Mouse (Mus musculus): Measurements from ENCODE around the gene Ube2b.

Gene Ube2b

GRCm38 (mm10) chr11:51967443-51968401 is 32.8 kb downstream of the Ube2b start, which contains the start of gene Cdkn2aipnl:
Gene Cdkn2aipnl, plus strand, starts transcription at chr11:51967661.
- DNase-seq (ENCODE audit: extremely low spot score) = peak; percentile 97

GRCm38 (mm10) chr11:51966651-51967050 is 33.9 kb downstream of the Ube2b start:
- DNase-seq (ENCODE audit: extremely low spot score) = no peak

GRCm38 (mm10) chr11:51962277-51962676 is 38.3 kb downstream of the Ube2b start:
- DNase-seq (ENCODE audit: extremely low spot score) = no peak

- DNase-seq (ENCODE audit: extremely low spot score) = no peak
Observed at GRCm38 (mm10) chr11:51961761-51962160, 38.8 kb downstream of the Ube2b start.

- no peak for DNase-seq (ENCODE audit: extremely low spot score)
Observed at GRCm38 (mm10) chr11:51960967-51961471, 39.5 kb downstream of the Ube2b start.

- DNase-seq (ENCODE audit: extremely low spot score) = no peak
Observed at GRCm38 (mm10) chr11:51960061-51960460, 40.5 kb downstream of the Ube2b start.

- no peak for DNase-seq (ENCODE audit: extremely low spot score)
Observed at GRCm38 (mm10) chr11:51959511-51959910, 41.1 kb downstream of the Ube2b start.

GRCm38 (mm10) chr11:51957760-51958159 is 42.8 kb downstream of the Ube2b start:
- no peak for DNase-seq (ENCODE audit: extremely low spot score)

- DNase-seq (ENCODE audit: extremely low spot score) = no peak
Observed at GRCm38 (mm10) chr11:51956112-51956511, 44.5 kb downstream of the Ube2b start.

- no peak for DNase-seq (ENCODE audit: extremely low spot score)
Observed at GRCm38 (mm10) chr11:51951861-51952420, 48.6 kb downstream of the Ube2b start.

GRCm38 (mm10) chr11:51949919-51950318 is 50.6 kb downstream of the Ube2b start:
- DNase-seq (ENCODE audit: extremely low spot score) = no peak

GRCm38 (mm10) chr11:51949155-51949840 is 51.3 kb downstream of the Ube2b start:
- no peak for DNase-seq (ENCODE audit: extremely low spot score)

- DNase-seq (ENCODE audit: extremely low spot score) = no peak
Observed at GRCm38 (mm10) chr11:51946144-51946543, 54.4 kb downstream of the Ube2b start.

GRCm38 (mm10) chr11:51945548-51945947 is 55.0 kb downstream of the Ube2b start:
- no peak for DNase-seq (ENCODE audit: extremely low spot score)

- DNase-seq (ENCODE audit: extremely low spot score) = no peak
Observed at GRCm38 (mm10) chr11:51944239-51944638, 56.3 kb downstream of the Ube2b start.

- no peak for DNase-seq (ENCODE audit: extremely low spot score)
Observed at GRCm38 (mm10) chr11:51943500-51943841, 57.1 kb downstream of the Ube2b start.

- DNase-seq (ENCODE audit: extremely low spot score) = no peak
Observed at GRCm38 (mm10) chr11:51942602-51943499, 57.7 kb downstream of the Ube2b start.

GRCm38 (mm10) chr11:51940511-51940955 is 60.0 kb downstream of the Ube2b start:
- DNase-seq (ENCODE audit: extremely low spot score) = no peak

- DNase-seq (ENCODE audit: extremely low spot score) = no peak
Observed at GRCm38 (mm10) chr11:51939590-51939955, 61.0 kb downstream of the Ube2b start.

- DNase-seq (ENCODE audit: extremely low spot score) = no peak
Observed at GRCm38 (mm10) chr11:51938817-51939589, 61.6 kb downstream of the Ube2b start.
